Mouse (Mus musculus) kidney, embryonic 15.5 days (tissue): ENCODE measurements at regions not wholly inside any gene's neighbourhood (a gene's known extent, or its start where the extent isn't known, plus 50 kb on each side); places are given as distances from the start of the nearest gene placed in this dataset.

Experiments
- ATAC-seq: fragments of 200-750 bp; cut with Nextera tagmentation; replicated peaks from 2 replicates; pipeline ENCODE4 v1.8.0; 2017; ENCODE audit warnings: moderate TSS enrichment; ENCODE audit not compliant: low FRiP score
- H3K27ac ChIP-seq: fragments of 300-500 bp; sonication (generic); 2 replicates; pipeline ENCODE4 v1.5.1; 2015; ENCODE audit warnings: mild to moderate bottlenecking, inconsistent platforms
- H3K27me3 ChIP-seq: fragments of 300-500 bp; sonication (generic); 2 replicates; pipeline ENCODE4 v1.6.1; 2015; ENCODE audit warnings: inconsistent platforms
- H3K36me3 ChIP-seq: fragments of 300-500 bp; sonication (generic); 2 replicates; pipeline ENCODE4 v1.6.1; 2015; ENCODE audit warnings: inconsistent platforms
- H3K4me1 ChIP-seq: fragments of 300-500 bp; sonication (generic); 2 replicates; pipeline ENCODE4 v1.6.1; 2015; ENCODE audit warnings: inconsistent platforms
- H3K4me2 ChIP-seq: fragments of 300-500 bp; sonication (generic); 2 replicates; pipeline ENCODE4 v1.6.1; 2015; ENCODE audit warnings: moderate library complexity, mild to moderate bottlenecking, inconsistent platforms
- H3K4me3 ChIP-seq: fragments of 300-500 bp; sonication (generic); replicated peaks from 2 replicates; pipeline ENCODE4 v1.5.1; 2015; ENCODE audit warnings: mild to moderate bottlenecking, inconsistent platforms
- H3K9ac ChIP-seq: fragments of 300-500 bp; sonication (generic); 2 replicates; pipeline ENCODE4 v1.6.1; 2015; ENCODE audit warnings: mild to moderate bottlenecking, inconsistent platforms
- H3K9me3 ChIP-seq: fragments of 300-500 bp; sonication (generic); replicated peaks from 2 replicates; pipeline ENCODE4 v1.6.1; 2016; ENCODE audit warnings: inconsistent platforms
- WGBS: fragments of 180-500 bp; shearing (Covaris S2); methylation state at CpG from one replicate; pipeline ENCODE4 v1.1.7; 2015; ENCODE audit warnings: mixed read lengths; 5-methylcytosine and 5-hydroxymethylcytosine counted together

GRCm38 (mm10) chr10:83819266-83819949, 96.7 kb downstream of the 1500009L16Rik start:
- Histone ChIP-seq H3K4me3 (0 out of 2 replicates have a peak overlapping the region, but pooled peaks have one; percentile 1), H3K9me3 (no peaks in the 10 kb centered on the region), H3K4me1 (peaks cover 5% of the 10 kb centered on the region), H3K4me2 (peak overlapping the region; percentile 42), H3K9ac (no peak overlapping the region), H3K36me3 (no peaks in the 10 kb centered on the region), H3K27me3 (peaks cover 6% of the 10 kb centered on the region; the same call in 1 of the 2 replicates), H3K27ac (no peak overlapping the region)
- WGBS = 11% methylated on average over 13 of the region's 13 CpGs
- no peak for ATAC-seq

- no peak for ATAC-seq
- Histone ChIP-seq H3K9ac (no peak overlapping the region), H3K4me1 (peaks cover 5% of the 10 kb centered on the region), H3K4me2 (no peak overlapping the region), H3K4me3 (no peak overlapping the region), H3K27ac (no peak overlapping the region), H3K36me3 (no peaks in the 10 kb centered on the region), H3K9me3 (no peaks in the 10 kb centered on the region), H3K27me3 (peaks cover 6% of the 10 kb centered on the region; the same call in 1 of the 2 replicates)
- WGBS = 69% methylated on average over 8 of the region's 8 CpGs
These were observed 97.2 kb downstream of the 1500009L16Rik start for GRCm38 (mm10) chr10:83819950-83820275.

GRCm38 (mm10) chr10:83821089-83821488, 98.4 kb downstream of the 1500009L16Rik start:
- Histone ChIP-seq H3K9me3 (no peaks in the 10 kb centered on the region), H3K27me3 (peaks cover 6% of the 10 kb centered on the region; the same call in 1 of the 2 replicates), H3K4me2 (no peak overlapping the region), H3K9ac (no peak overlapping the region), H3K4me1 (peaks cover 5% of the 10 kb centered on the region), H3K27ac (no peak overlapping the region), H3K36me3 (no peaks in the 10 kb centered on the region), H3K4me3 (no peak overlapping the region)
- WGBS = 81% methylated on average over 10 of the region's 10 CpGs
- no peak for ATAC-seq

GRCm38 (mm10) chr10:83826105-83826504, 103.4 kb downstream of the 1500009L16Rik start:
- H3K9ac ChIP-seq = no peak overlapping the region
- H3K27me3 ChIP-seq = no peaks in the 10 kb centered on the region
- no peak overlapping the region for H3K4me3 ChIP-seq
- peak overlapping the region; percentile 37; the same call in 1 of the 2 replicates for H3K27ac ChIP-seq
- no peaks in the 10 kb centered on the region for H3K9me3 ChIP-seq
- ATAC-seq = peak; percentile 79
- no peak overlapping the region for H3K4me2 ChIP-seq
- H3K4me1 ChIP-seq = no peaks in the 10 kb centered on the region
- H3K36me3 ChIP-seq = no peaks in the 10 kb centered on the region
- WGBS = 57% methylated on average over 5 of the region's 5 CpGs

GRCm38 (mm10) chr10:83836351-83836750, 113.7 kb downstream of the 1500009L16Rik start:
- Histone ChIP-seq H3K27me3 (no peaks in the 10 kb centered on the region), H3K9me3 (no peaks in the 10 kb centered on the region), H3K4me1 (peaks cover 8% of the 10 kb centered on the region), H3K27ac (no peak overlapping the region), H3K4me3 (no peak overlapping the region), H3K36me3 (no peaks in the 10 kb centered on the region), H3K9ac (no peak overlapping the region), H3K4me2 (no peak overlapping the region)
- no peak for ATAC-seq
- 51% methylated on average over 5 of the region's 5 CpGs for WGBS

GRCm38 (mm10) chr10:83840226-83840625, 117.6 kb downstream of the 1500009L16Rik start:
- H3K4me3 ChIP-seq = no peak overlapping the region
- no peaks in the 10 kb centered on the region; the same call in 1 of the 2 replicates for H3K9me3 ChIP-seq
- H3K27me3 ChIP-seq = no peaks in the 10 kb centered on the region
- no peak for ATAC-seq
- H3K36me3 ChIP-seq = no peaks in the 10 kb centered on the region
- H3K27ac ChIP-seq = no peak overlapping the region
- peaks cover 8% of the 10 kb centered on the region for H3K4me1 ChIP-seq
- H3K9ac ChIP-seq = no peak overlapping the region
- WGBS = 83% methylated on average over 3 of the region's 3 CpGs
- H3K4me2 ChIP-seq = no peak overlapping the region

- 67% methylated on average over 4 of the region's 4 CpGs for WGBS
- no peak overlapping the region for H3K9ac ChIP-seq
- no peak overlapping the region for H3K27ac ChIP-seq
These were observed 128.2 kb downstream of the 1500009L16Rik start for GRCm38 (mm10) chr10:83850881-83851280.

GRCm38 (mm10) chr10:83852194-83852593, 129.5 kb downstream of the 1500009L16Rik start:
- no peak for ATAC-seq
- H3K9me3 ChIP-seq = no peaks in the 10 kb centered on the region
- no peaks in the 10 kb centered on the region for H3K27me3 ChIP-seq
- H3K4me2 ChIP-seq = no peak overlapping the region
- H3K4me1 ChIP-seq = no peaks in the 10 kb centered on the region
- no peak overlapping the region for H3K9ac ChIP-seq
- no peaks in the 10 kb centered on the region for H3K36me3 ChIP-seq
- H3K27ac ChIP-seq = no peak overlapping the region
- 79% methylated on average over 5 of the region's 5 CpGs for WGBS
- no peak overlapping the region for H3K4me3 ChIP-seq

More at GRCm38 (mm10) chr10:83850881-83851280, 128.2 kb downstream of the 1500009L16Rik start:
- Histone ChIP-seq H3K9me3 (no peaks in the 10 kb centered on the region), H3K27me3 (no peaks in the 10 kb centered on the region), H3K4me1 (0 out of 2 replicates have a peak, but pooled peaks cover 5% of the 10 kb centered on the region), H3K4me2 (no peak overlapping the region), H3K4me3 (no peak overlapping the region), H3K36me3 (no peaks in the 10 kb centered on the region)
- ATAC-seq = no peak

GRCm38 (mm10) chr10:83852806-83853205, 130.1 kb downstream of the 1500009L16Rik start:
- no peak for ATAC-seq
- H3K27ac ChIP-seq = no peak overlapping the region

GRCm38 (mm10) chr10:83857794-83858442, 135.3 kb downstream of the 1500009L16Rik start:
- H3K4me3 ChIP-seq = no peak overlapping the region
- no peak overlapping the region for H3K27ac ChIP-seq
- no peaks in the 10 kb centered on the region for H3K36me3 ChIP-seq
- WGBS = 69% methylated on average over 14 of the region's 14 CpGs
- 0 out of 2 replicates have a peak, but pooled peaks cover 7% of the 10 kb centered on the region for H3K4me1 ChIP-seq
- H3K27me3 ChIP-seq = no peaks in the 10 kb centered on the region
- H3K9ac ChIP-seq = no peak overlapping the region
- H3K4me2 ChIP-seq = no peak overlapping the region
- no peak for ATAC-seq
- no peaks in the 10 kb centered on the region for H3K9me3 ChIP-seq

More at GRCm38 (mm10) chr10:83852806-83853205, 130.1 kb downstream of the 1500009L16Rik start:
- no peaks in the 10 kb centered on the region for H3K27me3 ChIP-seq
- WGBS = 63% methylated on average over 3 of the region's 3 CpGs
- no peaks in the 10 kb centered on the region for H3K9me3 ChIP-seq
- no peak overlapping the region for H3K4me2 ChIP-seq
- H3K9ac ChIP-seq = no peak overlapping the region
- no peak overlapping the region for H3K4me3 ChIP-seq
- H3K36me3 ChIP-seq = no peaks in the 10 kb centered on the region
- H3K4me1 ChIP-seq = no peaks in the 10 kb centered on the region

GRCm38 (mm10) chr10:83858689-83859088, 136.0 kb downstream of the 1500009L16Rik start:
- H3K9ac ChIP-seq = no peak overlapping the region
- no peaks in the 10 kb centered on the region for H3K9me3 ChIP-seq
- no peak for ATAC-seq
- no peaks in the 10 kb centered on the region for H3K36me3 ChIP-seq
- 54% methylated on average over 6 of the region's 6 CpGs for WGBS
- 0 out of 2 replicates have a peak, but pooled peaks cover 7% of the 10 kb centered on the region for H3K4me1 ChIP-seq
- no peaks in the 10 kb centered on the region for H3K27me3 ChIP-seq
- no peak overlapping the region for H3K4me3 ChIP-seq
- no peak overlapping the region for H3K4me2 ChIP-seq
- H3K27ac ChIP-seq = no peak overlapping the region

- Histone ChIP-seq H3K27me3 (no peaks in the 10 kb centered on the region), H3K36me3 (no peaks in the 10 kb centered on the region), H3K9ac (no peak overlapping the region), H3K4me3 (no peak overlapping the region), H3K4me1 (0 out of 2 replicates have a peak, but pooled peaks cover 7% of the 10 kb centered on the region), H3K9me3 (0 out of 2 replicates have a peak, but pooled peaks cover 3% of the 10 kb centered on the region), H3K27ac (no peak overlapping the region), H3K4me2 (no peak overlapping the region)
- WGBS = 83% methylated on average over 4 of the region's 4 CpGs
- no peak for ATAC-seq
These were observed 137.0 kb downstream of the 1500009L16Rik start for GRCm38 (mm10) chr10:83859633-83860032.
